Mouse (Mus musculus) hindbrain, postnatal 0 days (tissue): ENCODE measurements around the gene Gpr155. TPM values are rescaled to one million over a fixed set of nuclear protein-coding genes. Genes with fewer than 3 reads are reported as not detected.

Experiments
- ATAC-seq: fragments of 200-750 bp; cut with Nextera tagmentation; 2 replicates; pipeline ENCODE4 v1.8.0; 2017; ENCODE audit warnings: mild to moderate bottlenecking, moderate TSS enrichment, moderate library complexity
- DNase-seq: peaks from one replicate; pipeline ENCODE4 v3.0.0-alpha.2; 2015; ENCODE audit warnings: low spot score
- H3K27ac ChIP-seq: fragments of 300-500 bp; sonication (generic); 2 replicates; pipeline ENCODE4 v1.5.1; 2014; ENCODE audit warnings: mild to moderate bottlenecking
- H3K27me3 ChIP-seq: fragments of 300-500 bp; sonication (generic); 2 replicates; pipeline ENCODE4 v1.6.1; 2014; ENCODE audit warnings: low read length, mixed read lengths; ENCODE audit not compliant: insufficient read depth
- H3K36me3 ChIP-seq: fragments of 300-500 bp; sonication (generic); 2 replicates; pipeline ENCODE4 v1.6.1; 2014; ENCODE audit warnings: low read length, mixed read lengths; ENCODE audit not compliant: insufficient read depth
- H3K4me1 ChIP-seq: fragments of 300-500 bp; sonication (generic); 2 replicates; pipeline ENCODE4 v1.6.1; 2014; ENCODE audit warnings: antibody characterized with exemption, low read length, mixed read lengths; ENCODE audit not compliant: insufficient read depth
- H3K4me2 ChIP-seq: fragments of 300-500 bp; sonication (generic); 2 replicates; pipeline ENCODE4 v1.6.1; 2014; ENCODE audit warnings: low read depth, mild to moderate bottlenecking, low read length, moderate library complexity, mixed read lengths
- H3K4me3 ChIP-seq: fragments of 300-500 bp; sonication (generic); 2 replicates; pipeline ENCODE4 v1.5.1; 2014; ENCODE audit warnings: low read length
- H3K9ac ChIP-seq: fragments of 300-500 bp; sonication (generic); replicated peaks from 2 replicates; pipeline ENCODE4 v1.6.1; 2014; ENCODE audit warnings: mild to moderate bottlenecking, low read length, moderate library complexity, mixed read lengths
- H3K9me3 ChIP-seq: fragments of 300-500 bp; sonication (generic); 2 replicates; pipeline ENCODE4 v1.6.1; 2016; ENCODE audit warnings: low read length, mixed read lengths
- CTCF ChIP-seq: IDR thresholded peaks from 2 replicates; pipeline ENCODE4 v1.5.1; 2016; ENCODE audit warnings: antibody characterized with exemption, control low read depth, low read depth
- WGBS: fragments of 180-500 bp; shearing (Covaris S2); extraction: QIAGEN DNeasy Blood & Tissue Kit; methylation state at CpG from one replicate; pipeline ENCODE4 v1.1.7; 2014; 5-methylcytosine and 5-hydroxymethylcytosine counted together
- polyA plus RNA-seq: library from polyadenylated mRNA; unstranded; fragments of >200 nt; fragmentation: Nextera tagmentation; extraction: Ambion mirVana; gene quantifications from 2 replicates; pipeline ENCODE4 v1.2.1, GENCODE M21; 2015
- total RNA-seq: library from RNA; depleted of rRNA; stranded (reverse); fragments of >200 nt; gene quantifications from 2 replicates; pipeline ENCODE4 v1.2.3, GENCODE M21; 2014

The Gpr155 gene
- total and polyA plus RNA-seq, 2 experiments from 2014 or later, result 11.3 to 18.8 TPM

GRCm38 (mm10) chr2:73313117-73313501 lies 73.3 kb downstream of the Gpr155 start:
- Histone ChIP-seq H3K27me3 (no peaks in the 10 kb centered on the region), H3K9me3 (no peaks in the 10 kb centered on the region), H3K36me3 (peaks cover 12% of the 10 kb centered on the region; the same call in 1 of the 2 replicates), H3K9ac (peak overlapping the region; percentile 64), H3K27ac (peak overlapping the region; percentile 68), H3K4me2 (peak overlapping the region; percentile 56), H3K4me1 (0 out of 2 replicates have a peak, but pooled peaks cover 4% of the 10 kb centered on the region), H3K4me3 (peak overlapping the region; percentile 87)
- TF ChIP-seq CTCF, result no peak
- 39% methylated on average over 14 of the region's 14 CpGs for WGBS
- DNase-seq (peak; percentile 24), ATAC-seq (peak; percentile 45)

GRCm38 (mm10) chr2:73312152-73313116 lies 73.9 kb downstream of the Gpr155 start, which contains the start of the genes Scrn3 and Cir1:
Gene Scrn3 (plus strand): TSS chr2:73312601.
Gene Cir1 (minus strand): TSS chr2:73312701.
- no peaks in the 10 kb centered on the region for H3K27me3 ChIP-seq
- peak; percentile 98 for ATAC-seq
- WGBS, result under 1% methylated on average over 64 of the region's 64 CpGs

DNA sequence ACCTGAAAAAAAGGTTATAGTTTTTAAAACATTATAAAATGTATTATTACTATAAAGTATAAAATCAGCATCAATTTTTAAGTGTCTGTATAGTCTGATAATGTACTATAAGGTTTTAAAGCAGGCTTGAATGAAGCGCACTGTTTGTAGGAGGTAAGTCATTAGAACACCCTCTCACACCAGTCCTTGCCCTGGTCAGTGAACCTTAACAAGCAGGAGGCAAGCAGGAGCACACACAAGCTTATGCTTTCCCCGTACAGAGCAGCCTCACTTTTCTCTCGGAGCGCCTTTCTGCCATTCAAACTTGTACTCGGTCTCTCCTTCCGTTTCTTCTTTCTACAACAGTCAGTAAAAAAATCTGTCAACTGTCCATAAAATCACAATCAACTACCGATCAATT lies 80.4 kb downstream of the Gpr155 start:
- WGBS, result 90% methylated on average over 7 of the region's 7 CpGs
- H3K4me3 ChIP-seq, result no peak overlapping the region
- no peak for TF ChIP-seq CTCF
- no peak for ATAC-seq
- H3K36me3 ChIP-seq, result peaks cover 45% of the 10 kb centered on the region
- no peak for DNase-seq
- H3K4me1 ChIP-seq, result no peaks in the 10 kb centered on the region
- no peak overlapping the region for H3K9ac ChIP-seq
- no peak overlapping the region for H3K4me2 ChIP-seq
- H3K9me3 ChIP-seq, result no peaks in the 10 kb centered on the region
- no peaks in the 10 kb centered on the region for H3K27me3 ChIP-seq
- H3K27ac ChIP-seq, result no peak overlapping the region

More at GRCm38 (mm10) chr2:73312152-73313116, 73.9 kb downstream of the Gpr155 start, which contains the start of the genes Scrn3 and Cir1:
- Histone ChIP-seq H3K4me1 (0 out of 2 replicates have a peak, but pooled peaks cover 4% of the 10 kb centered on the region), H3K4me3 (peak within 1 kb of the TSS; percentile 87), H3K9ac (peak within 1 kb of the TSS; percentile 64), H3K36me3 (peaks cover 16% of the 10 kb centered on the region), H3K27ac (peak within 1 kb of the TSS; percentile 71), H3K4me2 (peak within 1 kb of the TSS; percentile 94), H3K9me3 (no peaks in the 10 kb centered on the region)
- peak; percentile 99 for DNase-seq
- no peak for TF ChIP-seq CTCF

DNA sequence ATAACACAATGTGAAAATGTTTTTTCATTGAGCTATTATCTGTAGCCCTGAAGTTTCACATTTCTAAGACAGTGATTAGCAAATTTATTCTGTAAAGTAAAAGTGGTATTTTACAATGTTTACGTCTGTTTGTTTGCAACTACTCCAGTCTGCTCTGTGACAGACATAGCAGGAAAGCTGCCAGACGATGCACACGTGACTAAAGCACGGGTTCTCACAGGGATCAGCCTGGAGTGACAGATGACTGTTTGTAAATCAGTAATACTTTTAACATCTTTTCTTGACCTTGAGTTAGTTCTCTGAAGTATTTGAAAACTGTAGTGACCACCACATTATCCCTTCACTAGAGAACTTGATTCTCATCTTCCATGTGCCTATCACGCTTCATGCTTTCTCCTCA lies 81.9 kb downstream of the Gpr155 start:
- Histone ChIP-seq H3K4me3 (no peak overlapping the region), H3K27me3 (no peaks in the 10 kb centered on the region), H3K36me3 (peaks cover 42% of the 10 kb centered on the region), H3K9me3 (no peaks in the 10 kb centered on the region), H3K4me1 (no peaks in the 10 kb centered on the region), H3K4me2 (no peak overlapping the region), H3K27ac (no peak overlapping the region), H3K9ac (no peak overlapping the region)
- ATAC-seq, result no peak
- no peak for TF ChIP-seq CTCF
- 92% methylated on average over 5 of the region's 5 CpGs for WGBS
- no peak for DNase-seq

- ATAC-seq (no peak), DNase-seq (no peak)
- Histone ChIP-seq H3K36me3 (peaks cover 36% of the 10 kb centered on the region; the same call in 1 of the 2 replicates), H3K27me3 (no peaks in the 10 kb centered on the region), H3K27ac (no peak overlapping the region), H3K4me2 (no peak overlapping the region), H3K4me1 (no peaks in the 10 kb centered on the region), H3K9ac (no peak overlapping the region), H3K4me3 (no peak overlapping the region), H3K9me3 (no peaks in the 10 kb centered on the region)
- WGBS, result 97% methylated on average over 9 of the region's 9 CpGs
- no peak for TF ChIP-seq CTCF
Observed at GRCm38 (mm10) chr2:73302722-73303121, 83.7 kb downstream of the Gpr155 start.

- no peak overlapping the region for H3K9ac ChIP-seq
- DNase-seq, result no peak
- H3K4me2 ChIP-seq, result no peak overlapping the region
- H3K4me3 ChIP-seq, result no peak overlapping the region
- no peaks in the 10 kb centered on the region for H3K27me3 ChIP-seq
- no peak overlapping the region for H3K27ac ChIP-seq
- peaks cover 28% of the 10 kb centered on the region; the same call in 1 of the 2 replicates for H3K36me3 ChIP-seq
- no peak for ATAC-seq
- no peak for TF ChIP-seq CTCF
- WGBS, result 88% methylated on average over 1 of the region's 1 CpGs
- H3K4me1 ChIP-seq, result no peaks in the 10 kb centered on the region
- H3K9me3 ChIP-seq, result no peaks in the 10 kb centered on the region
Observed at GRCm38 (mm10) chr2:73301979-73302378, 84.4 kb downstream of the Gpr155 start.
